Mouse (Mus musculus): ENCODE measurements at regions not wholly inside any gene's neighbourhood (a gene's known extent, or its start where the extent isn't known, plus 50 kb on each side); places are given as distances from the start of the nearest gene placed in this dataset. TPM values are rescaled to one million over a fixed set of nuclear protein-coding genes. Genes with fewer than 3 reads are reported as not detected.
"Not testable (repeated sequence)": the region's sequence is repeated elsewhere in the genome, so short reads cannot be mapped to it uniquely, and the experiment has no call there.

DNA sequence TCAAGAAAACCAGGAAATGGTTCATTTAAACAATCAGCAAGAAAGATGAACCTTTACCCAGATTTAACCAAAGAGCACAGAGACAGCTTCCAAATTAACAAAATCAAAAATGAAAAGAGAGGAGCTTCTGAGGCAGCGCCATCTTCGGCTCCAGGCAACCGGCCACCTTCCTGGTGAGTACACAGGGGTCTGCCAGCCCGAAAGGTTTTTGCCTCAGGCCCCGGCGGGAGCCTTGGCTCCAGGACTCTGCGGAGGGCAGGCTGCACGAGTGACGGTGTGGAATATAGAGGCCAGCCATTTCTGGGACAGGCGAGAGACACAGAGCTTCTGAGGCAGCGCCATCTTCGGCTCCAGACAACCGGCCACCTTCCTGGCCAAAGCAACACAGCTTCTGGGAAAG is 1295.5 kb upstream of the Got2 start:
- H3K9me3 ChIP-seq (ENCODE audit: control insufficient read depth, low read length); ATAC-seq; H3K9ac ChIP-seq (replicated peaks; ENCODE audit: low read depth, low read length); H3K4me3 ChIP-seq (replicated peaks; ENCODE audit: low read length); H3K4me2 ChIP-seq (ENCODE audit: low read length); H3K4me1 ChIP-seq (replicated peaks; ENCODE audit: control insufficient read depth, insufficient read depth, low read length); H3K27me3 ChIP-seq (replicated peaks; ENCODE audit: control insufficient read depth, insufficient read depth, low read length); H3K36me3 ChIP-seq (ENCODE audit: control insufficient read depth, insufficient read depth); H3K27ac ChIP-seq (ENCODE audit: low read length): not testable (repeated sequence)
- WGBS = 93% methylated on average over 13 of the region's 13 CpGs

DNA sequence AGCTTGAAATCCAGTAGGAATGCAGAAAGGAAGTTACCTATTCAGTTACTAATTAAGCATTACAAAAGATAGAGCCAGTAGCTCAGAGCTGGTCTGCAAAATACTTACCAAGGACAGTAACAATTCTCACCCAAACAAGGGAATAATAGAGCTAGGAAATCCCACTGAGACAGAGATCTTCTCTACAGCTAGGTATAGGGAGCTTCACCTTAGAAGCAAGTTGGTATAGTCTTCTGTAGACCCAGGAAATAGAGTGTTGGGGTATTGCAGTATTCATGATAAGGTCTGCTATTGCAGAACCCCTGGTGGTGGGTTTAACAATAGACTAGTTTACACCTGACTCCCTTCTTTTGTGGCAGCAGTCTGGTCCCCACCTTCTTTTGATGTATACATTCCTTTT is 1294.1 kb upstream of the Got2 start:
- not testable (repeated sequence) for H3K9ac ChIP-seq (replicated peaks; ENCODE audit: low read depth, low read length); H3K27me3 ChIP-seq (replicated peaks; ENCODE audit: control insufficient read depth, insufficient read depth, low read length); ATAC-seq; H3K4me1 ChIP-seq (replicated peaks; ENCODE audit: control insufficient read depth, insufficient read depth, low read length); H3K4me2 ChIP-seq (ENCODE audit: low read length); H3K4me3 ChIP-seq (replicated peaks; ENCODE audit: low read length); H3K9me3 ChIP-seq (ENCODE audit: control insufficient read depth, low read length); H3K27ac ChIP-seq (ENCODE audit: low read length); H3K36me3 ChIP-seq (ENCODE audit: control insufficient read depth, insufficient read depth)

Small RNA genes lying in the stretch of these regions (microRNA-seq; reads per million reads assigned to microRNA genes)
- gene Gm26399 = not detected
